Mouse (Mus musculus) liver, embryonic 14.5 days (tissue): ENCODE results near the gene Slbp. TPM values are rescaled to one million over a fixed set of nuclear protein-coding genes. Genes with fewer than 3 reads are reported as not detected.

Experiments
- ATAC-seq: fragments of 200-750 bp; cut with Nextera tagmentation; 2 replicates; pipeline ENCODE4 v1.8.0; 2017; ENCODE audit warnings: moderate number of reproducible peaks, mild to moderate bottlenecking, moderate library complexity; ENCODE audit not compliant: insufficient read depth
- DNase-seq, 3 experiments: peaks; one replicate each; pipeline ENCODE4 v3.0.0-alpha.2; 2012 to 2013; ENCODE audit warnings: low read depth in 3 of 3, low spot score in 3 of 3
- H3K27ac ChIP-seq: fragments of 300-500 bp; sonication (generic); 2 replicates; pipeline ENCODE4 v1.5.1; 2014; ENCODE audit warnings: moderate library complexity, mild to moderate bottlenecking, control low read depth, inconsistent platforms
- H3K27me3 ChIP-seq: fragments of 300-500 bp; sonication (generic); 2 replicates; pipeline ENCODE4 v1.6.1; 2014; ENCODE audit warnings: mild to moderate bottlenecking, low read length, moderate library complexity; ENCODE audit not compliant: control insufficient read depth, insufficient read depth
- H3K36me3 ChIP-seq: fragments of 300-500 bp; sonication (generic); replicated peaks from 2 replicates; pipeline ENCODE4 v1.6.1; 2014; ENCODE audit warnings: low read depth; ENCODE audit not compliant: control insufficient read depth, insufficient read depth
- H3K4me1 ChIP-seq, 2 experiments: fragments of 200-500 bp in 1 of 2; fragments of 300-500 bp in 1 of 2; sonication (generic) in 1 of 2; replicated peaks; 2 replicates each; pipeline ENCODE4 v1.6.1; 2012 to 2014; ENCODE audit warnings: antibody characterized with exemption in 1 of 2, inconsistent platforms in 1 of 2, low read length in 1 of 2; ENCODE audit not compliant: control insufficient read depth in 2 of 2, insufficient read depth in 2 of 2
- H3K4me2 ChIP-seq: fragments of 300-500 bp; sonication (generic); 2 replicates; pipeline ENCODE4 v1.6.1; 2014; ENCODE audit warnings: low read depth, mild to moderate bottlenecking, control low read depth, moderate library complexity
- H3K4me3 ChIP-seq, 2 experiments: fragments of 200-500 bp in 1 of 2; fragments of 300-500 bp in 1 of 2; sonication (generic) in 1 of 2; 2 replicates each; pipeline ENCODE4 v1.5.1; 2012 to 2014; ENCODE audit warnings: low read depth in 2 of 2, low read length in 2 of 2, mild to moderate bottlenecking in 2 of 2, control low read depth in 1 of 2, inconsistent platforms in 1 of 2, moderate library complexity in 1 of 2; ENCODE audit not compliant: insufficient read depth in 1 of 2
- H3K9ac ChIP-seq: fragments of 300-500 bp; sonication (generic); replicated peaks from 2 replicates; pipeline ENCODE4 v1.6.1; 2014; ENCODE audit warnings: mild to moderate bottlenecking, control low read depth, moderate library complexity
- H3K9me3 ChIP-seq: fragments of 300-500 bp; sonication (generic); 2 replicates; pipeline ENCODE4 v1.6.1; 2016; ENCODE audit warnings: low read length, mixed read lengths; ENCODE audit not compliant: control insufficient read depth
- CTCF ChIP-seq: IDR thresholded peaks from 2 replicates; pipeline ENCODE4 v1.5.1; 2016; ENCODE audit warnings: antibody characterized with exemption, low read depth, control low read depth
- EP300 ChIP-seq: IDR thresholded peaks from 2 replicates; pipeline ENCODE4 v1.6.1; 2016; ENCODE audit warnings: antibody characterized with exemption, low read depth
- WGBS: fragments of 180-500 bp; shearing (Covaris S2); extraction: QIAGEN DNeasy Blood & Tissue Kit; methylation state at CpG from one replicate; pipeline ENCODE4 v1.1.7; 2014; ENCODE audit not compliant: insufficient replicate concordance; 5-methylcytosine and 5-hydroxymethylcytosine counted together
- polyA plus RNA-seq, 2 experiments: library from polyadenylated mRNA; depleted of rRNA in 1 of 2; stranded (reverse) in 1 of 2; unstranded in 1 of 2; fragments of >200 nt; fragmentation: Nextera tagmentation in 1 of 2; extraction: Ambion mirVana in 1 of 2; gene quantifications; 2 replicates each; pipeline versions ENCODE4 v1.2.1 to v1.2.3; 2012 to 2014

Slbp gene
- polyA plus RNA-seq (2012; rRNA removed) (97.1 and 155 TPM in 2 replicates), polyA plus RNA-seq (2014; fragmentation: Nextera tagmentation; extraction: Ambion mirVana) (290 and 309 TPM in 2 replicates)

DNA sequence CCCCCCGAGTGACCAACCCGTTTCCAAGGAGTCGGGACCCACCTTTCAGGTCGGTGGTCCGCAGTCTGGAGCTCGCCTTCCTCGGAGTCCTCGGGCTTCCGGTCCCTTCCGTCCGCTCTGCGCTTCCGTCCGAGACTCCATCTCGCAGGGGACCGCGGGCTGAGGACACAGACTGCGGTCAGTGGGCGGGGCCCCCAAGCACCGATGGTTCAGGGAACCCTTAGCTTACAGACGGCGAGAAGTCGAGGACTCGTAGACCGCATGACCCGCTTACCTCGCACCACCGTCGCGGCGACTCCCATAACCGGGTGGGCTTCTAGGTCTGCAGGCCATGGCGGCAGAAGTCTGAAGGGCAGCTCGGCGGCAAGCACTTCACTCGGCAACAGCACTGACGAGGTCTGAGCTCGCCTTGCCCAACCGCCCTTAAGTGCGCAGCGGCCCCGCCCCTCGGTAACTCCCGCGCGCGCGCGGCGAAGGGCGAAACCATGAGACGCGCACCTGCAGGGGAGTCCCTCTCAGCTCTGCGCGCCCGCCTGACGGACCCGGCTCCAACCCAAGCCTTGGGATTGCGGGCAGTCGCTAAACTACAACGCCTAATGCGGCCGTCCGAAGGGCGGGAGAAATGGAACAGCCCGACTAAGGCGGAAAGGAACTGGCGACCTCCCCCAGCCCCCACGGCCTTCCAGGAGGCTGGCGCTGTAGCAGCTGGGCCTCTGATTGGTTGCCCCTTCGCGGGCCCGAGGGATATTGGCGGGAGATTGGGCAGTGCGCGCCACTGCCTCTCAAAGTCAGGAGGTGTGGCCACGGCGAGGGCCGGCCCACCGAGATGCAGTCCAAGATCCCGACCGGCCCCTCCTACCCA, at the start of gene Slbp:
Slbp (minus strand) TSS at position 654 of the 862 bp plus-strand sequence.
- Histone ChIP-seq H3K4me2 (peak within 1 kb of the TSS; percentile 98), H3K9ac (peak within 1 kb of the TSS; percentile 93), H3K9me3 (no peaks in the 10 kb centered on the region), H3K4me3 (peak within 1 kb of the TSS; percentile 86 to 95), H3K27ac (peak within 1 kb of the TSS; percentile 77), H3K36me3 (peaks cover 58% of the 10 kb centered on the region), H3K27me3 (no peaks in the 10 kb centered on the region), H3K4me1 (peaks cover 27 to 30% of the 10 kb centered on the region in 2 experiments)
- DNase-seq (peak; percentile 93 to 95 (median 95)), ATAC-seq (peak; percentile 90)
- TF ChIP-seq EP300 (peak; percentile 73), CTCF (no peak; the same call in 1 of the 2 replicates)
- under 1% methylated on average over 82 of the region's 82 CpGs for WGBS

DNA sequence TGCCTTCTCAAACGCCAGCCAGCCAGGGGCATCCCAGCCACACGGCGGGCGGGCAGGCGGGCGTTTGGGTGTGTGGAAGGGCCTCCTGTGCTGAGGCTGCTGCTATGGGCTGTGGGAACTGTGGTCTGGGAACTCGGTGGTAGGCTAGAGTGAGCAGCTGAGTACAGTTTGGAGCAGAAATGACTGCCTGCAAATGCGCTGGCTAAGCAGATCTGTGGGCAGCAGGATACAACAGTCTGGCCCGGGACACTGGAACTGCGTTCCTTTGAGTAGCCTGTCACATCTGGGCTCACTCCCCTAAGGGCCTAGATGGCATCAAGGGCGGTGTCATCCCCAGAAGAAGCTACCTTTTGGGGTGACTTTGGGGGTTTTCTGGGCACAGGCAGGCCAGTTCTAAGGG, 49.5 kb upstream of the Slbp start:
- H3K9me3 ChIP-seq: no peaks in the 10 kb centered on the region
- no peak for DNase-seq
- ATAC-seq: no peak
- no peak overlapping the region for H3K9ac ChIP-seq
- H3K36me3 ChIP-seq: no peaks in the 10 kb centered on the region
- no peaks in the 10 kb centered on the region for H3K27me3 ChIP-seq
- no peak overlapping the region for H3K4me3 ChIP-seq
- no peak overlapping the region for H3K27ac ChIP-seq
- WGBS: 60% methylated on average over 11 of the region's 11 CpGs
- H3K4me1 ChIP-seq: peaks cover 0 to 18% of the 10 kb centered on the region in 2 experiments; a peak in 2 of 4 replicates
- no peak overlapping the region for H3K4me2 ChIP-seq
- TF ChIP-seq CTCF (no peak), EP300 (no peak)

DNA sequence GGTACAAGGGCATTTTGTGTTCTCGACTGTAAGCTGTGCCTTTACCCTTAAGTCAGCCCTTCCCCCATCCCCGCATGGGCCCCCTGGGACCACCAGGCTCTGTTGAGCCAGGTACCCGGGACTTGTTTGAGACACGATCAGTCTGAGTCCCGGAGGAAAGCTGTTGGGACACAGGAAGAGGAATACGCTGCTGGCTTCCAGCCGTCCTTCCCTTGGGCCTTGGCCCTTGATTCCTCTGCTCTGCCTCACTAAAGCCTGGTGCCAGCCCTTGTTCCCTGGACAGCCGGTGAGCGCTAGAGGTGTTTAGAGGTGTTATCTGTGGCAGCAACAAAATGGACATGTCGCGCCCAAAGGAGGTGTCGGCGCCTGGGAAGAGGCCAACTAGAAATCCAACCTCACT, 47.6 kb upstream of the Slbp start:
- H3K9ac ChIP-seq: no peak overlapping the region
- H3K27me3 ChIP-seq: peaks cover 18% of the 10 kb centered on the region
- no peak overlapping the region for H3K4me3 ChIP-seq
- no peaks in the 10 kb centered on the region for H3K9me3 ChIP-seq
- WGBS: 49% methylated on average over 13 of the region's 13 CpGs
- H3K36me3 ChIP-seq: no peaks in the 10 kb centered on the region
- DNase-seq (no peak), ATAC-seq (no peak)
- TF ChIP-seq EP300 (no peak), CTCF (no peak)
- peaks cover 0 to 9% of the 10 kb centered on the region in 2 experiments; a peak in 2 of 4 replicates for H3K4me1 ChIP-seq
- no peak overlapping the region for H3K4me2 ChIP-seq
- no peak overlapping the region for H3K27ac ChIP-seq

DNA sequence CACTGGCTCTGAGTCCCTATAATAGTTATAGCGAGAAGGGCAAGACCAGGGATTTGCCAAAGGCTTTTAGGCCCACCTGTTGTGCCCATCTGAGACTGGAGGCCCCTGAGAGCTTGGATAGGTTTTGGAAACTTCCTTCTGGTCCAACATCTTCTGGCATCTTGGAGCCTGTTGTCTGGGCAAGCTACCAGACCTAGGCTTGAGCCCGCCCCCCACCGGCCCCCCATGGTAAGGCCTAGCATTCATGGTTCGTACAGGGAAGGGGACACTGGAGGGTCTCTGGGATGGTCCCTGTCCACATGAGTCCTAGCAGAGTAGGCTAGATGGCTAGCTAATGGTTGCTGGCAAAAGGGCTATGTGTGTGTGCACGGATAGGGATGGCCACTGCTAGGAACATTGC, 46.3 kb upstream of the Slbp start:
- H3K9me3 ChIP-seq: no peaks in the 10 kb centered on the region
- H3K27me3 ChIP-seq: peaks cover 25% of the 10 kb centered on the region
- no peak overlapping the region for H3K9ac ChIP-seq
- DNase-seq (no peak), ATAC-seq (no peak)
- H3K4me3 ChIP-seq: no peak overlapping the region
- no peaks in the 10 kb centered on the region for H3K36me3 ChIP-seq
- no peak overlapping the region for H3K27ac ChIP-seq
- H3K4me2 ChIP-seq: no peak overlapping the region
- H3K4me1 ChIP-seq: peaks cover 0 to 11% of the 10 kb centered on the region in 2 experiments; a peak in 2 of 4 replicates
- 71% methylated on average over 5 of the region's 5 CpGs for WGBS
- TF ChIP-seq EP300: no peak
- no peak for TF ChIP-seq CTCF

DNA sequence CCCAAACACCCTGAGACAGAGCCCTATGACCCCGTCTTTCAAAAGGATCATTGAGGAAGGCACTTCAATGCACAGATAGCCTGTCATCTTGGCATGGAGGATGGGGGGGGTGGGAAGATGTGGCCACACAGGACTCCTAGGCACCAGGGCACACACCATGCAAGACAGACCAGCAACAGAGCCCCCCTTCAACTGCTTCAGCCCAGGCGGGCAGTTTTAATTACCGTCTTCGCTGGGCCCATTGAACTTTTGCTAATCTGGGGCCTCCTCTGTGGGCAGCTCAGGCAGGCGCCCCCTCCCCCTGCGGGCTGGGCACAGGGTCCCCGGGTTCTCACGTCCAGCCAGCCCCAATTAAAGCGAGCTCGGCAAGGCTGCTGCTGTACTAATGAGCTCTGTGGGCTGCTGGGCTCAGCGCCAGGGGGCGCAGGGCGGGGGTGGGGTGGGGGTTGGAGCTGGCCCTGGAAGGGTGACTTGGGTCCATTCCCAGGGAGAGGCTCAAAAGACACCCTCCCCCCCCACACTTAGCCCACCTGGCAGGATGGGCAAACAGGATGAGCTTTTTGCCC, 45.7 kb upstream of the Slbp start:
- Histone ChIP-seq H3K4me2 (no peak overlapping the region), H3K4me3 (no peak overlapping the region), H3K9me3 (no peaks in the 10 kb centered on the region), H3K36me3 (no peaks in the 10 kb centered on the region), H3K27me3 (peaks cover 28% of the 10 kb centered on the region), H3K9ac (no peak overlapping the region), H3K27ac (no peak overlapping the region), H3K4me1 (peaks cover 0 to 11% of the 10 kb centered on the region in 2 experiments; a peak in 2 of 4 replicates)
- ATAC-seq (no peak), DNase-seq (no peak)
- TF ChIP-seq CTCF (no peak), EP300 (no peak)
- 45% methylated on average over 13 of the region's 13 CpGs for WGBS
